Mouse (Mus musculus) heart, adult 18-20 months (tissue): ENCODE results near the gene Ankrd36. TPM values are rescaled to one million over a fixed set of nuclear protein-coding genes. Genes with fewer than 3 reads are reported as not detected.

Experiments used
- total RNA-seq, 2 experiments: library from RNA; stranded (reverse); gene quantifications; 2 replicates each; pipeline ENCODE4 v1.2.3; 2021

Ankrd36 gene
- total RNA-seq, 2 experiments from 2014 or later, result not detected

Other genes with a start within 250 kb of the Ankrd36 start
- 1 to 10 TPM; 7.3 to 7.5 TPM for gene Znrf3, start 124.8 kb upstream of the Ankrd36 start, total RNA-seq
- gene Xbp1, start 49.0 kb upstream of the Ankrd36 start, total RNA-seq, result 10 to 100 TPM; 68.6 to 69.9 TPM
- gene Ccdc117, start 27.5 kb upstream of the Ankrd36 start, total RNA-seq, result 10 to 100 TPM; 32.0 to 35.2 TPM
- gene Mrps24, start 146.0 kb downstream of the Ankrd36 start, total RNA-seq, result 100 to 1,000 TPM; 152 to 158 TPM
- 10 to 100 TPM; 58.9 to 59.4 TPM for gene Urgcp, start 192.7 kb downstream of the Ankrd36 start, total RNA-seq
- gene Dbnl, start 218.8 kb downstream of the Ankrd36 start, total RNA-seq, result 10 to 100 TPM; 29.3 to 31.6 TPM
- gene Pgam2, start 234.0 kb downstream of the Ankrd36 start, total RNA-seq, result 1,000 to 10,000 TPM in 1 of 2 experiments, 100 to 1,000 TPM in 1; 827 to 1,050 TPM